Mouse (Mus musculus) ES-CJ7 (cell line): ENCODE measurements around the gene Galnt18.
A peak's percentile ranks its signal among the peaks of the same experiment; 100 is the strongest.

Experiments used
- DNase-seq: peaks from one replicate; pipeline ENCODE4 v3.0.0; 2011; ENCODE audit warnings: low read depth, low spot score

Galnt18 gene

DNA sequence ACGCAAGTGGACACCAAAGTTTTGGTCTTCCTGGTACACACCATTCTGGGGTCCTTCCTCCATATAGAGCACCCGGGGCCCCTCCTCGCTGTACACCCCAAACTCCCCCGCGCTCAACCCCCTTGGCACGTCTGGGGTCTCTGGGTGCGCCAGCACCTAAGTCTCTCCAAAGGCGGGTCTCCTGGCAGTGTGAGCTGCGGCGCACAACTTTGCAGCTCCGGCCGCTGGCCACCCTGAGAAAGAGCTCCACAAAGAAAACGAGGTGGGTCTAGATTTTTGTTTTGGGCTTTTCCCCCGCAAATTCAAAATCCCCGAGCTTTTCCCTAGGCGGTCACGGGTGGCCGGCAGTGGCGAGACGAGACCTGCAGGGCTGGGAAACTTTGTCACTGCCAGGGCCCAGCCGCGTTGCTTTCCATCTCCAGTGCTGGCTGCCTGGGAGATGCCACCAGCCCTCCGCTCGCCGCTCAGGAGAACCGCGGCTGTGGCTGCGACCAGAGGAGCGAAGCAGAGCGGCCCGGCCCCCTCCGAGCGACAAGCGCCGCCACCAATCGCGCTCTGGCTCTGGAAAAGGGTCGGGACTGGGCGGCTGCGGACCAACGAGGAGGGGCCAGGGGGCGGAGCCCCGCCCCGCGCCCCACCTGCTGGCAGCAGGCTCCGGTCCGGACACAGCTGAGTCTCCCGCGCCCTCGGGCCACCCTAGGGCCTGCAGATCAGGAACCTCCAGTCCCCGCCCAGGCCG is at the start of gene Galnt18:
TSS of gene Galnt18 (minus strand) at position 474 of the 739 bp plus-strand sequence.
- DNase-seq, result peak; percentile 79

DNA sequence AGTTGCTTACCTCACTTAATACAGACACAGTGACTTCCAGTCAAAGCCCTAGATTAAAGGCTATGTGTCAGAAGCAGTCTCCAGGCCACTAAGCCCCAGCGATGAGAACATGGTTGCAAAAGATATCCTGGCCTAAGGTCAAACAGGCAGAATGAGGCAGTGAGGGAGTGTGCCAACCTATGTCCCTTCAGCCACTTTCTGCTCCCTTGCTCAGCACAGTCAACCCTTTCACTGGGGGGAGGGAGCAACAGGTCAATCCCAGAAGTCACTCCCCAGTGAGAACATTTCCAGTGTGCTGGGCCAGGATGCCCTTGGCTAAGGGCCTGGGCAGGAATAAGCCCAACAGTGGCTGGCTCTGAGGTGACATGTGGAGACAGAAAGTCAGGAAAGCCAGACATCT is 47.6 kb upstream of the Galnt18 start:
- no peak for DNase-seq

DNA sequence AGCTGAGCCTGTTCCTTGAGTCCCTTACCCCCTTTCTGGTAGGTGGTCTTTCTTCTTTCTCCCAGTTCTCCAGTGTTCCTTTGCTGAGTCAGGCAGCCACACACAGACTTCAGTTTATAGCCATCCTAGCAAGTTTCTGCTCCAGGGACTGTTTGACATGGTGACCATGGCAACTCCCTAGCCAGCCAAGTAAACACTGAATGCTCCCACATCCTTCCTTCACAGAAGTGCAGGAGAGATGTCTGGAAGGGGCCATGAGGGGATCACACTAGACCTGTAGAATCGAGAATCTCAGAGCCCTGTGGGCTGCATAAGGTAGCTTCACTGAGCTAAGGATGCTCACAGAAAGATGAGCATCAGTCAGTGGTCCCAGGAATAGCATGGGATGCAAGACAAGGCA is 33.3 kb upstream of the Galnt18 start:
- DNase-seq, result no peak

GRCm38 (mm10) chr7:111811036-111811435 is 31.3 kb upstream of the Galnt18 start:
- no peak for DNase-seq

- no peak for DNase-seq
Observed at GRCm38 (mm10) chr7:111809796-111810195, 30.0 kb upstream of the Galnt18 start.

DNA sequence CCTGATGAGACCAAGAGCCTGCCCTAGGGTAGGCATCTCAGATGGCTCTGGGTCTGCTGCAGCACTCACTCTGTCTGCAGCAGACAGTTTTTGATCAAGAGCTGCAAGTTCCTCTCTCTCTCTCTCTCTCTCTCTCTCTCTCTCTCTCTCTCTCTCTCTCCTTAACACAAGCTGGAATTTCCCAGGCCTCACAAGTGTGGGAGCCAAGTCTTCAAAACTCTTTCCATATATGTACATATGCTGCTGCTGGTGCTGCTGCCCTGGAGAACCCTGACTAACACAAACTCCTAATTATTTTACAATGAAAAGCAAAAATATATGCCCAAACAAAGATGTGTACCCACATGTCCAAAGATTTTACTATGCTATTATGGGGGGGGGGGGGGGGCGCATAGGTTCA is 26.3 kb upstream of the Galnt18 start:
- DNase-seq, result no peak

DNA sequence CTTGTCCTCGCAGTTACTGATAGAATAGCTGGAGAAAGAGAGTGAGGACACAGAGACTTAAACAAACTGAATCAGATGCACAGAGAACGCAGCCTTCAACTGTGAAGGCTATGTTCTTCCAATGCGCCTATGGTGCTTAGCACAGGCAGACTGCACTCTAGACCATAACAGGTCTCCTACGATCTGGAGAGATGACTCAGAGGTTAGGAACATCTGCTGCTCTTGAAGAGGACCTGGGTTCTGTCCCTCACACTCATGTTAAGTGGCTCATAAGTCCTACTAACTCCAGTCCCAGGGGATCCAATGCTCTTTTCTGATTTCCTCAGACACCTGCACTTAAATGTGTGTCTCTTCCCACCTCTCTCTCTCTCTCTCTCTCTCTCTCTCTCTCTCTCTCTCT is 24.9 kb upstream of the Galnt18 start:
- no peak for DNase-seq

DNA sequence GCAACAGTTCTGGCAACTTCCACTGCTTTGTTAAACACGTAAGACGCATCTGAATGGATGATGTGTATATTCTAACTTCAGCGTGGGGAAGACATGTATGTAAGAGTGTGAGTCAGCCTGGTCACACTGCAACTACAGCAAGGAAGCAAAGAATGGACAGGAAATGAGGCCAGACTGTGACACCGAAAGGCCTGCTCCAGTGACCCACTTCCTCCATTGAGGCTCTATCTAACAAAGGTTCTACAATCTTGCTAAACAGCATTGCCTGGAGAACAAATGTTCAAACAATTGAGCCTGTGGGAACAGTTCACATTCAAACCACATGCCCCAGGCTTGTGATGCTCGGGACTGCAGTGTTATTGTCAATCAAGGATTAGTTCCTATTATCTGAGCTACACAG is 21.0 kb upstream of the Galnt18 start:
- no peak for DNase-seq

- DNase-seq, result no peak
Observed at GRCm38 (mm10) chr7:111800120-111800519, 20.3 kb upstream of the Galnt18 start.

DNA sequence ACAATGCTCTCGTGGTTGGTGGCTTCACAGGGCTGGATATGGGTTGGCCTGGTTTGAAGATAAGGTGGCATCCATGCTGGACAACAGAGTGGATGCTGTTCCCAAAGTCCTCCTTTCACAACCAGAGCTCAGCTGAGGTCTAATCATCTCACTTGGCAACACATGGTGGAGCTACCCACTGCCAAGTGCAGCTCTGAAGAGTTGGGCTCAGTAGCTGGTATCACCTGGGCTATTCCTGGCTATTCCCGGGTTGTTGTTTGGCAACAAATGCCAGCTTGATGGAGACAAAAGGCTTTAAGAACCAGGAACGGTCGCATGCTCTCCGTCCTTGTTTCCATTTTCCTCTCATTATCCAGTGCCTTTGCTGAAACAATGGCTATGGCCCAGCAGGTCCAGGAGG is 19.2 kb upstream of the Galnt18 start:
- DNase-seq, result no peak

GRCm38 (mm10) chr7:111797337-111798010 is 17.7 kb upstream of the Galnt18 start:
- no peak for DNase-seq

- no peak for DNase-seq
Observed at GRCm38 (mm10) chr7:111795059-111795458, 15.3 kb upstream of the Galnt18 start.

GRCm38 (mm10) chr7:111792154-111792553 is 12.4 kb upstream of the Galnt18 start:
- no peak for DNase-seq

DNA sequence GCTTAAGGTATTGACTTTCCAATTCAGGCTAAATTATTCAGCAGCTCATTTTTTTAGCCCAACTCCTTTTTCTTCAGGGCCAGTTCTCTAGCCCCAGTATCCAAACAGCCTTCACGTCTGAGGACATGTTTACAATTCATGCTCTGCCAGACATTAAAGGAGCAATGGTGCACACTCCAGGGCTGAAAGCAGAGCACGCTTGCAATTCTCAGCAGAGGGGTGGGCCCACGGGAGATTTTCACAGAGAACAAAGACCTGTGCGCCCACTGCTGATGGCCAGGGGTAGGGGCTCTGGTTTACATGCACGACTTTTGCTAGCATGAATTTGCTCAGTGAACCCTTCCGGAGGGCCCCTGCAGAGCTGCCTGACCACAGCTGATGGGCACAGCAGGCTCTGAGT is 11.6 kb upstream of the Galnt18 start:
- no peak for DNase-seq

- DNase-seq, result no peak
Observed at GRCm38 (mm10) chr7:111787921-111788320, 8.1 kb upstream of the Galnt18 start.

- DNase-seq, result no peak
Observed at GRCm38 (mm10) chr7:111785478-111785877, 5.7 kb upstream of the Galnt18 start.

- peak; percentile 56 for DNase-seq
Observed at GRCm38 (mm10) chr7:111782126-111782525, 2.3 kb upstream of the Galnt18 start.

- DNase-seq, result no peak
Observed at GRCm38 (mm10) chr7:111781316-111781715, 1.5 kb upstream of the Galnt18 start.

- DNase-seq, result peak; percentile 2
Observed at GRCm38 (mm10) chr7:111778789-111779503, 831 bp downstream of the Galnt18 start.

- no peak for DNase-seq
Observed at GRCm38 (mm10) chr7:111778212-111778611, 1.6 kb downstream of the Galnt18 start.

DNA sequence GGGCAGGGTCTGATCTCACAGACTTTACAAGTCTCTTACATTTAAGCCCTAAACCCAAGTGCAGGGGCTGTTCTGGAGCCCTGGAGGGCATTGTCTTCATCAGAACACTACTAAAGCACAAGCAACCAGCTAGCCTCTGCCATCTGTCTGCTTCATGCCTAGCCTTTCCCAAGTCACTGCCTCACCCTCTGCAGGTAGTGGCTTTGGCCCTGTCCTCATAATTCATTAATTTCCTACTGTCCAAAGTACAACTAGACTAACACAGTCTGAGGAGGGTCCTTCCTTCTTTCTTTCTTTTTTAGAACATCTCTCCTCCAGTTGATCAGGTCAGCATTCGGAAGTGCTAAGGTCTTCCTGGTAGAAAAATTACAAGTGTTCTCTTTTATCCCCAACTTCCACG is 2.6 kb downstream of the Galnt18 start:
- no peak for DNase-seq

DNA sequence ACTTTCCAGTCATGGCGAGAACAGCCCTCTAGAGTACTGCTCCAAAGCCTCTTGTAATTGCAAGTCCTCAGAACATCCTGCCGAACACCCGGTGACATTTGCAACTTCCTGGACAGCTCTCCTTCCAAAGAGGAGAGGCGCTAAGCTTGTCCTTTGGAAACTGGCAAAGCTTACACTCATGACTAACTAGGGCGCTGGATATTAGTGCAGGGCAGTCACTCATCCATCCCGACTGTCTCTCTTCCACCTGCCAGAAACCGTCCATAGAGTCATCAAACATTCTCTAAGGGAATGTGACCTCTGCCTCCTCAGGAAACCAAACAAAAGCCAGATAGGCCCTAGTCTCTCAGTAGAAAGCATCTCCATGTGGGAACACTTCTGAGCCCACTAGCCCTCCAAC is 3.6 kb downstream of the Galnt18 start:
- no peak for DNase-seq

GRCm38 (mm10) chr7:111772398-111772797 is 7.4 kb downstream of the Galnt18 start:
- no peak for DNase-seq
